Mouse (Mus musculus) neural tube, embryonic 12.5 days (tissue): ENCODE data around the gene 4930451I11Rik. TPM values are rescaled to one million over a fixed set of nuclear protein-coding genes. Genes with fewer than 3 reads are reported as not detected.

Source experiments
- ATAC-seq: fragments of 200-750 bp; cut with Nextera tagmentation; 2 replicates; pipeline ENCODE4 v1.8.0; 2017; ENCODE audit warnings: low read depth, mild to moderate bottlenecking, moderate TSS enrichment, moderate library complexity; ENCODE audit not compliant: low FRiP score
- H3K27ac ChIP-seq: fragments of 300-500 bp; sonication (generic); 2 replicates; pipeline ENCODE4 v1.5.1; 2016
- H3K27me3 ChIP-seq: fragments of 300-500 bp; sonication (generic); replicated peaks from 2 replicates; pipeline ENCODE4 v1.6.1; 2016; ENCODE audit warnings: mild to moderate bottlenecking
- H3K36me3 ChIP-seq: fragments of 300-500 bp; sonication (generic); 2 replicates; pipeline ENCODE4 v1.6.1; 2016; ENCODE audit warnings: mild to moderate bottlenecking
- H3K4me1 ChIP-seq: fragments of 300-500 bp; sonication (generic); 2 replicates; pipeline ENCODE4 v1.6.1; 2016
- H3K4me2 ChIP-seq: fragments of 300-500 bp; sonication (generic); replicated peaks from 2 replicates; pipeline ENCODE4 v1.6.1; 2016; ENCODE audit warnings: mild to moderate bottlenecking
- H3K4me3 ChIP-seq: fragments of 300-500 bp; sonication (generic); 2 replicates; pipeline ENCODE4 v1.5.1; 2016
- H3K9ac ChIP-seq: fragments of 300-500 bp; sonication (generic); 2 replicates; pipeline ENCODE4 v1.6.1; 2016; ENCODE audit warnings: mild to moderate bottlenecking
- H3K9me3 ChIP-seq: fragments of 300-500 bp; sonication (generic); 2 replicates; pipeline ENCODE4 v1.6.1; 2016; ENCODE audit warnings: mild to moderate bottlenecking
- WGBS: fragments of 180-500 bp; shearing (Covaris S2); methylation state at CpG from one replicate; pipeline ENCODE4 v1.1.7; 2016; 5-methylcytosine and 5-hydroxymethylcytosine counted together
- polyA plus RNA-seq: library from polyadenylated mRNA; unstranded; fragments of >200 nt; fragmentation: Nextera tagmentation; extraction: Ambion mirVana; gene quantifications from 2 replicates; pipeline ENCODE4 v1.2.1, GENCODE M21; 2016

4930451I11Rik gene
- polyA plus RNA-seq, 1 experiment from 2014 or later: not detected

GRCm38 (mm10) chr7:126798127-126799049 lies 33.1 kb downstream of the 4930451I11Rik start:
- Histone ChIP-seq H3K9ac (peak overlapping the region; percentile 86), H3K4me1 (peaks cover 40% of the 10 kb centered on the region), H3K27me3 (no peaks in the 10 kb centered on the region), H3K4me3 (peak overlapping the region; percentile 74), H3K27ac (peak overlapping the region; percentile 90; the same call in 1 of the 2 replicates), H3K36me3 (peaks cover 39% of the 10 kb centered on the region), H3K4me2 (peak overlapping the region; percentile 84), H3K9me3 (no peaks in the 10 kb centered on the region)
- 1% methylated on average over 40 of the region's 40 CpGs for WGBS
- no peak for ATAC-seq

GRCm38 (mm10) chr7:126797411-126798126 lies 33.9 kb downstream of the 4930451I11Rik start, which contains the start of gene Fam57b:
Gene Fam57b, plus strand, starts transcription at chr7:126797668.
- Histone ChIP-seq H3K36me3 (peaks cover 32% of the 10 kb centered on the region), H3K27ac (peak within 1 kb of the TSS; percentile 90; the same call in 1 of the 2 replicates), H3K27me3 (no peaks in the 10 kb centered on the region), H3K9me3 (no peaks in the 10 kb centered on the region), H3K9ac (peak within 1 kb of the TSS; percentile 86), H3K4me1 (peaks cover 46% of the 10 kb centered on the region), H3K4me2 (peak within 1 kb of the TSS; percentile 84), H3K4me3 (peak within 1 kb of the TSS; percentile 74)
- WGBS: 35% methylated on average over 21 of the region's 21 CpGs
- no peak for ATAC-seq

GRCm38 (mm10) chr7:126796350-126796932 lies 35.0 kb downstream of the 4930451I11Rik start:
- Histone ChIP-seq H3K4me2 (peak overlapping the region; percentile 14; the same call in 1 of the 2 replicates), H3K27me3 (no peaks in the 10 kb centered on the region), H3K4me1 (peaks cover 49% of the 10 kb centered on the region), H3K36me3 (peaks cover 29% of the 10 kb centered on the region), H3K9ac (no peak overlapping the region), H3K9me3 (no peaks in the 10 kb centered on the region), H3K4me3 (no peak overlapping the region), H3K27ac (no peak overlapping the region)
- ATAC-seq: no peak
- WGBS: 77% methylated on average over 8 of the region's 8 CpGs

- Histone ChIP-seq H3K36me3 (peaks cover 29% of the 10 kb centered on the region), H3K9ac (no peak overlapping the region), H3K4me1 (peaks cover 57% of the 10 kb centered on the region), H3K27me3 (no peaks in the 10 kb centered on the region), H3K9me3 (no peaks in the 10 kb centered on the region), H3K27ac (no peak overlapping the region), H3K4me3 (no peak overlapping the region), H3K4me2 (no peak overlapping the region)
- no peak for ATAC-seq
- 78% methylated on average over 16 of the region's 16 CpGs for WGBS
Measured at GRCm38 (mm10) chr7:126795387-126796317, 35.8 kb downstream of the 4930451I11Rik start.

GRCm38 (mm10) chr7:126794271-126794605 lies 37.2 kb downstream of the 4930451I11Rik start:
- Histone ChIP-seq H3K4me3 (no peak overlapping the region), H3K36me3 (peaks cover 39% of the 10 kb centered on the region), H3K9me3 (no peaks in the 10 kb centered on the region), H3K27me3 (no peaks in the 10 kb centered on the region), H3K4me1 (peaks cover 53% of the 10 kb centered on the region), H3K4me2 (no peak overlapping the region), H3K27ac (no peak overlapping the region), H3K9ac (no peak overlapping the region)
- no peak for ATAC-seq
- 79% methylated on average over 4 of the region's 4 CpGs for WGBS

- 75% methylated on average over 4 of the region's 4 CpGs for WGBS
- Histone ChIP-seq H3K4me2 (0 out of 2 replicates have a peak overlapping the region, but pooled peaks have one; percentile 81), H3K4me3 (no peak overlapping the region), H3K27ac (no peak overlapping the region), H3K27me3 (no peaks in the 10 kb centered on the region), H3K4me1 (peaks cover 53% of the 10 kb centered on the region), H3K9me3 (no peaks in the 10 kb centered on the region), H3K36me3 (peaks cover 45% of the 10 kb centered on the region), H3K9ac (no peak overlapping the region)
- ATAC-seq: no peak
Measured at GRCm38 (mm10) chr7:126793456-126794270, 37.8 kb downstream of the 4930451I11Rik start.

GRCm38 (mm10) chr7:126792721-126793443 lies 38.6 kb downstream of the 4930451I11Rik start:
- Histone ChIP-seq H3K27ac (0 out of 2 replicates have a peak overlapping the region, but pooled peaks have one; percentile 69), H3K36me3 (peaks cover 52% of the 10 kb centered on the region), H3K4me2 (peak overlapping the region; percentile 81), H3K4me3 (peak overlapping the region; percentile 97), H3K9me3 (no peaks in the 10 kb centered on the region), H3K27me3 (no peaks in the 10 kb centered on the region), H3K4me1 (peaks cover 46% of the 10 kb centered on the region), H3K9ac (peak overlapping the region; percentile 93)
- peak; percentile 51 for ATAC-seq
- 32% methylated on average over 11 of the region's 11 CpGs for WGBS

GRCm38 (mm10) chr7:126791851-126792720 lies 39.4 kb downstream of the 4930451I11Rik start, which contains the start of gene Ppp4c:
Gene Ppp4c, minus strand, starts transcription at chr7:126792496.
- Histone ChIP-seq H3K9ac (peak within 1 kb of the TSS; percentile 93), H3K36me3 (peaks cover 56% of the 10 kb centered on the region), H3K4me1 (peaks cover 38% of the 10 kb centered on the region), H3K27me3 (no peaks in the 10 kb centered on the region), H3K4me2 (peak within 1 kb of the TSS; percentile 81), H3K27ac (peak within 1 kb of the TSS; percentile 69), H3K4me3 (peak within 1 kb of the TSS; percentile 97), H3K9me3 (no peaks in the 10 kb centered on the region)
- peak; percentile 93 for ATAC-seq
- WGBS: under 1% methylated on average over 82 of the region's 83 CpGs

- H3K27ac ChIP-seq: no peak overlapping the region
- no peaks in the 10 kb centered on the region for H3K9me3 ChIP-seq
- H3K36me3 ChIP-seq: peaks cover 60% of the 10 kb centered on the region
- WGBS: 95% methylated on average over 4 of the region's 4 CpGs
- H3K4me2 ChIP-seq: no peak overlapping the region
- H3K4me1 ChIP-seq: peaks cover 22% of the 10 kb centered on the region
- H3K9ac ChIP-seq: no peak overlapping the region
- no peak for ATAC-seq
- no peak overlapping the region for H3K4me3 ChIP-seq
- no peaks in the 10 kb centered on the region for H3K27me3 ChIP-seq
Measured at GRCm38 (mm10) chr7:126789141-126789540, 42.3 kb downstream of the 4930451I11Rik start.
